Mouse (Mus musculus) midbrain, embryonic 13.5 days (tissue): ENCODE measurements around the gene Grin3b. TPM values are rescaled to one million over a fixed set of nuclear protein-coding genes. Genes with fewer than 3 reads are reported as not detected.
"Not testable (repeated sequence)": the region's sequence is repeated elsewhere in the genome, so short reads cannot be mapped to it uniquely, and the experiment has no call there.

ENCODE experiments used
- ATAC-seq: fragments of 200-750 bp; cut with Nextera tagmentation; 2 replicates; pipeline ENCODE4 v1.8.0; 2017; ENCODE audit warnings: mild to moderate bottlenecking, moderate TSS enrichment, moderate library complexity
- H3K27ac ChIP-seq: fragments of 300-500 bp; sonication (generic); 2 replicates; pipeline ENCODE4 v1.5.1; 2015; ENCODE audit warnings: inconsistent platforms, mild to moderate bottlenecking, moderate library complexity
- H3K27me3 ChIP-seq: fragments of 300-500 bp; sonication (generic); 2 replicates; pipeline ENCODE4 v1.6.1; 2015; ENCODE audit warnings: mild to moderate bottlenecking, inconsistent platforms
- H3K36me3 ChIP-seq: fragments of 300-500 bp; sonication (generic); 2 replicates; pipeline ENCODE4 v1.6.1; 2015; ENCODE audit warnings: mild to moderate bottlenecking, inconsistent platforms
- H3K4me1 ChIP-seq: fragments of 300-500 bp; sonication (generic); replicated peaks from 2 replicates; pipeline ENCODE4 v1.6.1; 2015; ENCODE audit warnings: inconsistent platforms
- H3K4me2 ChIP-seq: fragments of 300-500 bp; sonication (generic); replicated peaks from 2 replicates; pipeline ENCODE4 v1.6.1; 2015; ENCODE audit warnings: moderate library complexity, mild to moderate bottlenecking, inconsistent platforms
- H3K4me3 ChIP-seq: fragments of 300-500 bp; sonication (generic); replicated peaks from 2 replicates; pipeline ENCODE4 v1.5.1; 2015; ENCODE audit warnings: mild to moderate bottlenecking, inconsistent platforms
- H3K9ac ChIP-seq: fragments of 300-500 bp; sonication (generic); replicated peaks from 2 replicates; pipeline ENCODE4 v1.6.1; 2015; ENCODE audit warnings: mild to moderate bottlenecking, inconsistent platforms
- H3K9me3 ChIP-seq: fragments of 300-500 bp; sonication (generic); 2 replicates; pipeline ENCODE4 v1.6.1; 2016; ENCODE audit warnings: mild to moderate bottlenecking, inconsistent platforms
- WGBS: fragments of 180-500 bp; shearing (Covaris S2); methylation state at CpG from one replicate; pipeline ENCODE4 v1.1.7; 2015; 5-methylcytosine and 5-hydroxymethylcytosine counted together
- polyA plus RNA-seq: library from polyadenylated mRNA; unstranded; fragments of >200 nt; fragmentation: Nextera tagmentation; extraction: Ambion mirVana; gene quantifications from 2 replicates; pipeline ENCODE4 v1.2.1, GENCODE M21; 2015

Gene Grin3b
- polyA plus RNA-seq, 1 experiment from 2014 or later = 0.57 TPM

DNA sequence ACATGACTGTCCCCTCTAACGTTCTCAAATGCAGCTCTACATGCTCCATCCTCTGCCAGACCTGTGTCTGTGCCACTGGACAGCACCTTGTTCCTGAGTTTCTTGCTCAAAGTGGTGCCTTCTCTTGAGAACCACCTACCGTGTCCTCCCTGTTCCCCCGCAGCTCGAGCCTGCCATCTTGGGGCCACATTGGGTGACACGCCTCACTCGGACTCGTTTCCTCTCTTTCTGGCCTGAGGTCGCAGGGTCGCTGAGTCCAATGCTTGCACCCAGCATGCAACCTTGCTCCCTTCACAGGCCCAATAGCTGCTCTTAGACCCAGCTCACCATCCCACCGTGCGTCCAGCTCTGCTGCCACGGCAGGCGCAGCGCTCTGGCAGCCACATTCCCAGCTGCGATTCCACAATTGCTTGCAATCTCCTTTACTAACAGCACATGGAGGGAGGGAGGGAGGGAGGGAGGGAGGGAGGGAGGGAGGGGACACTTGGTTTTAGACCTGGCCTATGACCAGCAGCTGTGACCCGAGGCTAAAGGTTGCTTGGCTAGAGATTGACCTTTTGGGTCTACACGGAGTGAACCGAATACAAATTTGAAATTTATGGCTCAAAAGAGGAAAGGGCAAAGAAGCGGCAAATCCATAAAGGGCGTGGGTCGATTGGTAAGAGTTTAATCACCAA is 12.2 kb upstream of the Grin3b start:
- H3K9me3 ChIP-seq = no peaks in the 10 kb centered on the region
- H3K4me1 ChIP-seq = peaks cover 14% of the 10 kb centered on the region
- H3K27ac ChIP-seq = no peak overlapping the region
- H3K4me3 ChIP-seq = no peak overlapping the region
- WGBS = 10% methylated on average over 21 of the region's 21 CpGs
- H3K36me3 ChIP-seq = peaks cover 23% of the 10 kb centered on the region
- no peak for ATAC-seq
- H3K9ac ChIP-seq = no peak overlapping the region
- H3K4me2 ChIP-seq = no peak overlapping the region
- peaks cover 6% of the 10 kb centered on the region; the same call in 1 of the 2 replicates for H3K27me3 ChIP-seq

DNA sequence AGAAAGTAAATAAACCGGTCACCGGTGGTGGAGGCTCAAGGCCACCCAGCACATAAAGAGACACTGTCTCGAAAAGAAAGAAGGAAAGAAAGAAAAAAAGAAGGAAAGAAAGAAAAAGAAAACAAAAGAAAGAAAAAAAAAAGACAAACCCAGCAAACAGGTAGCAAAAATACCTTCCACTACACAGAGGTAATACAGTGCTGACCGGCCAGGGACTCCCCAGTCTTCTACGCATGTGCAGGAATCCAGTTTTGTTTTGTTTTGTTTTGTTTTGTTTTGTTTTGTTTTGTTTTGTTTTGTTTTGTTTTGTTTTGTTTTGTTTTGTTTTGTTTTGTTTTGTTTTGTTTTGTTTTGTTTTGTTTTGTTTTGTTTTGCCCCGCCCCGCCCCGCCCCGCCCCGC is 11.1 kb upstream of the Grin3b start:
- H3K36me3 ChIP-seq = peaks cover 30% of the 10 kb centered on the region
- H3K27ac ChIP-seq, ATAC-seq, H3K9me3 ChIP-seq, H3K9ac ChIP-seq, H3K27me3 ChIP-seq: not testable (repeated sequence)
- WGBS = 35% methylated on average over 10 of the region's 10 CpGs
- peak overlapping the region; percentile 75 for H3K4me3 ChIP-seq
- peak overlapping the region; percentile 19; the same call in 1 of the 2 replicates for H3K4me2 ChIP-seq
- H3K4me1 ChIP-seq = peaks cover 14% of the 10 kb centered on the region

GRCm38 (mm10) chr10:79959847-79960601 is 10.5 kb upstream of the Grin3b start, which contains the start of gene Wdr18:
TSS of gene Wdr18 (plus strand) at chr10:79960152.
- Histone ChIP-seq H3K27ac (peak within 1 kb of the TSS; percentile 45), H3K36me3 (peaks cover 36% of the 10 kb centered on the region), H3K9ac (peak within 1 kb of the TSS; percentile 84), H3K4me3 (peak within 1 kb of the TSS; percentile 75), H3K27me3 (peaks cover 6% of the 10 kb centered on the region; the same call in 1 of the 2 replicates), H3K4me1 (peaks cover 14% of the 10 kb centered on the region), H3K9me3 (no peaks in the 10 kb centered on the region), H3K4me2 (peak within 1 kb of the TSS; percentile 90)
- WGBS = under 1% methylated on average over 61 of the region's 61 CpGs
- ATAC-seq = peak; percentile 98

- 21% methylated on average over 10 of the region's 10 CpGs for WGBS
- H3K27ac ChIP-seq = no peak overlapping the region; the same call in 1 of the 2 replicates
- H3K4me3 ChIP-seq = peak overlapping the region; percentile 75
- H3K4me2 ChIP-seq = peak overlapping the region; percentile 90
- no peaks in the 10 kb centered on the region for H3K9me3 ChIP-seq
- H3K36me3 ChIP-seq = peaks cover 43% of the 10 kb centered on the region
- H3K4me1 ChIP-seq = peaks cover 14% of the 10 kb centered on the region
- H3K9ac ChIP-seq = peak overlapping the region; percentile 84
- H3K27me3 ChIP-seq = peaks cover 6% of the 10 kb centered on the region; the same call in 1 of the 2 replicates
- peak; percentile 2; the same call in 1 of the 2 replicates for ATAC-seq
Measured at GRCm38 (mm10) chr10:79960671-79961294, 9.7 kb upstream of the Grin3b start.

DNA sequence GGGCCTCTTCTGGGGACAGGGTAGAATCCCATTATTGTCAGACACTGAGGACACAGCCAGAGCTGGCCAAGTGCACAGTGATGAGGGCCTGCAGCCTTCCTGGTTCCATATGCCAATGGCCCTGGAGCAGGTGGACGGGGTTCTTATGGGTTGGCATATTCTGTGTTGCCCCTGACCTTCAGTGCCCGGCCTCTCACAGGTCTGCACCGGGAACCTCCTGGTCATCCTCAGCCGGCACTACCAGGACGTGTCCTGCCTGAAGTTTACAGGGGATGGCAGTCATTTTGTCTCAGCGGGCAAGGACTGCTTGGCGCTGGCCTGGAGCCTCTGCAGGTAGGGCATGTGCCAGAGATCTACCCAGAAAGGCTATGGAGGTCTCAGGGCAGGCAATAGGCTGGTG is 5.8 kb upstream of the Grin3b start:
- 96% methylated on average over 7 of the region's 7 CpGs for WGBS
- H3K9me3 ChIP-seq = no peaks in the 10 kb centered on the region
- H3K4me1 ChIP-seq = peaks cover 11% of the 10 kb centered on the region
- no peak for ATAC-seq
- no peak overlapping the region for H3K9ac ChIP-seq
- peaks cover 73% of the 10 kb centered on the region for H3K36me3 ChIP-seq
- peaks cover 15% of the 10 kb centered on the region for H3K27me3 ChIP-seq
- no peak overlapping the region for H3K27ac ChIP-seq
- no peak overlapping the region for H3K4me3 ChIP-seq
- H3K4me2 ChIP-seq = no peak overlapping the region

- Histone ChIP-seq H3K27ac (no peak overlapping the region), H3K4me1 (peaks cover 10% of the 10 kb centered on the region), H3K4me3 (no peak overlapping the region), H3K27me3 (peaks cover 21% of the 10 kb centered on the region), H3K36me3 (peaks cover 73% of the 10 kb centered on the region), H3K4me2 (no peak overlapping the region), H3K9ac (no peak overlapping the region), H3K9me3 (no peaks in the 10 kb centered on the region)
- 87% methylated on average over 5 of the region's 5 CpGs for WGBS
- no peak for ATAC-seq
Measured at GRCm38 (mm10) chr10:79965325-79965724, 5.2 kb upstream of the Grin3b start.

DNA sequence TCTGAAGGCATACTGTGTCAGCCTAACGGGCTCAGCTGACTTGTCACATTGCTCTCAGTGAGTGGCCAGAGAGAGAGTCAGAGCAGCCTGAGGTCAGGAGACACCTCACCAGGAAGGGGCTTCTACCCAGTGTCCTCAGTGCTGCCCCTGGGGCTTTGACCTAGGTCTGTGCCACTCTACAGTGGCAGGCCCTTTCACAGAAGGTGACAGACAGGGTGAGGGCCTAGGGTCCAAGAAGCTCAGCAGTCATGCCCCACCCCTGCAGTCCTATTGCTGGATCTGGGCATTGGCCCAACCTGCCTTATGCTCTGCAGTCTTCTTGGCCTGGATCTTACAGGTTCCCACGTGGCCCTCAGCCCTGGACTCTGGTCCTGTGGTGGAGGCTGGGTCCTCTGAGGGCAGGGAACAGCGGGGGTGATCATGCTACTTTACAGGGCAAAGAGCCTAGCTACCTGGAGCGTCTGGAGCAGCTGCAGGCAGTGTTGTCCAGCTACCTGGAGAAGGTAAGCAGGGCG is 3.6 kb upstream of the Grin3b start:
- no peak overlapping the region for H3K4me3 ChIP-seq
- no peaks in the 10 kb centered on the region for H3K9me3 ChIP-seq
- peaks cover 9% of the 10 kb centered on the region for H3K4me1 ChIP-seq
- ATAC-seq = no peak
- no peak overlapping the region for H3K9ac ChIP-seq
- no peak overlapping the region for H3K4me2 ChIP-seq
- H3K27ac ChIP-seq = no peak overlapping the region
- 93% methylated on average over 5 of the region's 5 CpGs for WGBS
- H3K36me3 ChIP-seq = peaks cover 67% of the 10 kb centered on the region
- peaks cover 37% of the 10 kb centered on the region for H3K27me3 ChIP-seq

- H3K27ac ChIP-seq = no peak overlapping the region
- 86% methylated on average over 1 of the region's 1 CpGs for WGBS
- H3K4me3 ChIP-seq = no peak overlapping the region
- ATAC-seq = no peak
- peaks cover 55% of the 10 kb centered on the region for H3K36me3 ChIP-seq
- no peaks in the 10 kb centered on the region for H3K9me3 ChIP-seq
- peaks cover 50% of the 10 kb centered on the region for H3K27me3 ChIP-seq
- H3K4me1 ChIP-seq = peaks cover 9% of the 10 kb centered on the region
- no peak overlapping the region for H3K4me2 ChIP-seq
- no peak overlapping the region for H3K9ac ChIP-seq
Measured at GRCm38 (mm10) chr10:79968181-79968580, 2.3 kb upstream of the Grin3b start.

DNA sequence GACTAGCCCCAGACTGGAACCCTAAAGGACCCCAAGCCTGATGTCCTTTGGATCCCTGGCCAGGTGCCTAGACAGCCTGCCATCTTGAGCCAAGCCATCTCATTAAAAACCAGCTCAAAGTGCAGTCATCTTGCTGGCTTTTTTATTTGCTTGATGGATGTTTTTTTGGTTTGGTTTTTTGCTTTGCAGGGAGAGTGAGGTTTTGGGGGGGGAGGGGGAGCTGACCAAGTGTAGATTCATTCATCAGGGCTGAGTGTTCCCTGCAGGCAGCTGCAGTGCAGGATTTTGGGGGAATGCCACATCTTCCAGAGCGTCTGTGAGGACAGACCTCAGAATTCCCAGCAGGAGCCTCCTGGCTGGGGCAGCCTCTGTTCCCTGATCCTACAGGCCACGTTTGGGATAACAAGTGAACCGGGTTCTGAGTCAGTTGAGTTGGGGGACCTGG is 1.4 kb upstream of the Grin3b start:
- Histone ChIP-seq H3K9me3 (no peaks in the 10 kb centered on the region), H3K4me3 (no peak overlapping the region), H3K4me2 (no peak overlapping the region), H3K27ac (no peak overlapping the region), H3K36me3 (peaks cover 52% of the 10 kb centered on the region), H3K4me1 (peaks cover 9% of the 10 kb centered on the region), H3K9ac (no peak overlapping the region), H3K27me3 (peaks cover 52% of the 10 kb centered on the region)
- 16% methylated on average over 3 of the region's 3 CpGs for WGBS
- ATAC-seq = no peak

DNA sequence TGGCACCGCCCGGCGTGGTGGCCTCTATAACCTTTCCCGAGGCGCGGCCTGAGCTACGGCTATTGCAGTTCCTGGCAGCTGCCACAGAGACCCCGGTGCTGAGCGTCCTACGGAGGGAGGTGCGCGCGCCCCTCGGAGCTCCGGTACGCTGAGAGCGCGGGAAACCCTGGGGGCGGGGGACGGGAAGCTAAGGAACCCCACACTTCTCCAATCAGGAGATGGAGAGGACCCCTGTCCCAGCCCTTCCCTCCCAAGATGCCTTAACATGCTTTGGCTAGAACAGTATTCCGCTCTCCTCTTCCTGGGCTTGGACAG is 625 bp downstream of the Grin3b start:
- 4% methylated on average over 21 of the region's 21 CpGs for WGBS
- Histone ChIP-seq H3K4me1 (peaks cover 9% of the 10 kb centered on the region), H3K36me3 (peaks cover 48% of the 10 kb centered on the region)

DNA sequence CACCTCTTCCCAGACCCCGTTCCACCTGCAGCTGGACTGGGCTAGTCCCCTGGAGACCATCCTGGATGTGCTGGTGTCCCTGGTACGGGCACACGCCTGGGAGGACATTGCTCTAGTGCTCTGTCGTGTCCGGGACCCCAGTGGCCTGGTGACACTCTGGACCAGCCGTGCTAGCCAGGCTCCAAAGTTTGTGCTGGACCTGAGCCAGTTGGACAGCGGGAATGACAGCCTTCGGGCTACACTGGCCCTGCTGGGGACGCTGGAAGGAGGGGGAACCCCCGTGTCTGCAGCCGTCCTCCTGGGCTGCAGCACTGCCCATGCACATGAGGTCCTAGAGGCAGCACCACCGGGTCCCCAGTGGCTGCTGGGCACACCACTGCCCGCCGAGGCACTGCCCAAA is 2.3 kb downstream of the Grin3b start:
- 67% methylated on average over 14 of the region's 14 CpGs for WGBS
- Histone ChIP-seq H3K36me3 (peaks cover 48% of the 10 kb centered on the region), H3K9ac (no peak overlapping the region), H3K9me3 (no peaks in the 10 kb centered on the region), H3K27ac (no peak overlapping the region), H3K4me1 (peaks cover 9% of the 10 kb centered on the region), H3K27me3 (peaks cover 52% of the 10 kb centered on the region), H3K4me2 (no peak overlapping the region), H3K4me3 (no peak overlapping the region)
- ATAC-seq = no peak

More for the DNA sequence above, 625 bp downstream of the Grin3b start:
- Histone ChIP-seq H3K4me2 (peak overlapping the region; percentile 53), H3K4me3 (peak overlapping the region; percentile 32), H3K9ac (peak overlapping the region; percentile 51; the same call in 1 of the 2 replicates), H3K27ac (no peak overlapping the region), H3K9me3 (no peaks in the 10 kb centered on the region), H3K27me3 (peaks cover 52% of the 10 kb centered on the region)
- ATAC-seq = no peak

DNA sequence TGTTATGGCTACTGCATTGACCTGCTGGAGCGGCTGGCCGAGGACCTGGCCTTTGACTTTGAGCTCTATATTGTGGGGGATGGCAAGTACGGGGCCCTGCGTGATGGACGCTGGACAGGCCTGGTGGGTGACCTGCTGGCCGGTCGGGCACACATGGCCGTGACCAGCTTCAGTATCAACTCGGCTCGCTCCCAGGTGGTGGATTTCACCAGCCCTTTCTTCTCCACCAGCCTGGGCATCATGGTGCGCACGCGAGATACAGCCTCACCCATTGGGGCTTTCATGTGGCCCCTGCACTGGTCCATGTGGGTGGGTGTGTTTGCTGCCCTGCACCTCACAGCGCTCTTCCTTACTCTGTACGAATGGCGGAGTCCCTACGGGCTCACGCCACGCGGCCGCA is 3.6 kb downstream of the Grin3b start:
- ATAC-seq = no peak
- 89% methylated on average over 21 of the region's 21 CpGs for WGBS
- H3K36me3 ChIP-seq = peaks cover 52% of the 10 kb centered on the region
- no peak overlapping the region for H3K4me3 ChIP-seq
- no peak overlapping the region for H3K27ac ChIP-seq
- peaks cover 9% of the 10 kb centered on the region for H3K4me1 ChIP-seq
- peaks cover 43% of the 10 kb centered on the region for H3K27me3 ChIP-seq
- H3K4me2 ChIP-seq = no peak overlapping the region
- no peak overlapping the region for H3K9ac ChIP-seq
- no peaks in the 10 kb centered on the region for H3K9me3 ChIP-seq
